Mouse (Mus musculus) hindbrain, embryonic 14.5 days (tissue): ENCODE measurements around the gene Olfr694. TPM values are rescaled to one million over a fixed set of nuclear protein-coding genes. Genes with fewer than 3 reads are reported as not detected.
"Not testable (repeated sequence)": the region's sequence is repeated elsewhere in the genome, so short reads cannot be mapped to it uniquely, and the experiment has no call there.

Experiments used
- ATAC-seq: fragments of 200-750 bp; cut with Nextera tagmentation; 2 replicates; pipeline ENCODE4 v1.8.0; 2017; ENCODE audit warnings: moderate number of reproducible peaks, mild to moderate bottlenecking, moderate TSS enrichment, moderate library complexity; ENCODE audit not compliant: low FRiP score
- DNase-seq: peaks from one replicate; pipeline ENCODE4 v3.0.0-alpha.2; 2015; ENCODE audit warnings: low spot score
- H3K27ac ChIP-seq: fragments of 300-500 bp; sonication (generic); 2 replicates; pipeline ENCODE4 v1.5.1; 2014; ENCODE audit warnings: mild to moderate bottlenecking, moderate library complexity
- H3K27me3 ChIP-seq: fragments of 300-500 bp; sonication (generic); 2 replicates; pipeline ENCODE4 v1.6.1; 2014; ENCODE audit warnings: mild to moderate bottlenecking, low read length, mixed read lengths; ENCODE audit not compliant: control insufficient read depth, insufficient read depth
- H3K36me3 ChIP-seq: fragments of 300-500 bp; sonication (generic); replicated peaks from 2 replicates; pipeline ENCODE4 v1.6.1; 2014; ENCODE audit not compliant: control insufficient read depth, insufficient read depth
- H3K4me1 ChIP-seq: fragments of 300-500 bp; sonication (generic); replicated peaks from 2 replicates; pipeline ENCODE4 v1.6.1; 2014; ENCODE audit warnings: antibody characterized with exemption, low read length, mixed read lengths; ENCODE audit not compliant: control insufficient read depth, insufficient read depth
- H3K4me2 ChIP-seq: fragments of 300-500 bp; sonication (generic); replicated peaks from 2 replicates; pipeline ENCODE4 v1.6.1; 2014; ENCODE audit warnings: mild to moderate bottlenecking, moderate library complexity
- H3K4me3 ChIP-seq: fragments of 300-500 bp; sonication (generic); replicated peaks from 2 replicates; pipeline ENCODE4 v1.5.1; 2014; ENCODE audit warnings: mild to moderate bottlenecking, low read length
- H3K9ac ChIP-seq: fragments of 300-500 bp; sonication (generic); 2 replicates; pipeline ENCODE4 v1.6.1; 2014
- H3K9me3 ChIP-seq: fragments of 300-500 bp; sonication (generic); 2 replicates; pipeline ENCODE4 v1.6.1; 2016; ENCODE audit warnings: low read length; ENCODE audit not compliant: control insufficient read depth
- WGBS: fragments of 180-500 bp; shearing (Covaris S2); extraction: QIAGEN DNeasy Blood & Tissue Kit; methylation state at CpG from one replicate; pipeline ENCODE4 v1.1.7; 2014; 5-methylcytosine and 5-hydroxymethylcytosine counted together
- polyA plus RNA-seq: library from polyadenylated mRNA; unstranded; fragments of >200 nt; fragmentation: Nextera tagmentation; extraction: Ambion mirVana; gene quantifications from 2 replicates; pipeline ENCODE4 v1.2.1, GENCODE M21; 2014

The Olfr694 gene
- not detected in 2 replicates for polyA plus RNA-seq

DNA sequence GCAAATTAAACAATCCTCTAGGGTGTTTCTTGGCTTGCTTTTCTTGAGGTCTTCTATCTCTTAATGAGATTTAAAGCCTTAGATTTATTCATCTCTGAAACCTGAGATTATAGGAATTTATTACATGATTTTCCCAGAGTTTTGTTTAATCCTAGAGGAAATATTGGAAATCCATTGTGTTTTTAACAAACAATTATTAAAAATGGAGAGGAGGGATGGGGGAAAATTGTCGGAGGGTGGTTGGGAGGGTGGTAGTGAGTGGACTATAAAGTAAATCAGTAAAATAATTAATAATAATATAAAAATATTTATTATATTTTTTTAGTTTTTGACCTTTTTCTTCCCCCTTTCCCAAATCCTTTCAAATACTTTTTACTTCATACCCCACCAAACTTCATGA lies at the start of gene Olfr694:
Gene Olfr694, minus strand, starts transcription at position 101 of the 400 bp plus-strand sequence.
- Histone ChIP-seq H3K4me2 (no peak within 1 kb of the TSS), H3K27me3 (no peaks in the 10 kb centered on the region), H3K4me1 (no peaks in the 10 kb centered on the region), H3K36me3 (no peaks in the 10 kb centered on the region), H3K4me3 (no peak within 1 kb of the TSS), H3K9ac (no peak within 1 kb of the TSS), H3K27ac (no peak within 1 kb of the TSS), H3K9me3 (no peaks in the 10 kb centered on the region)
- DNase-seq: no peak
- no peak for ATAC-seq
- WGBS: 98% methylated on average over 1 of the region's 1 CpGs

- no peak for ATAC-seq
- no peak overlapping the region for H3K27ac ChIP-seq
These were observed 45.4 kb upstream of the Olfr694 start for GRCm38 (mm10) chr7:106737028-106737427.

DNA sequence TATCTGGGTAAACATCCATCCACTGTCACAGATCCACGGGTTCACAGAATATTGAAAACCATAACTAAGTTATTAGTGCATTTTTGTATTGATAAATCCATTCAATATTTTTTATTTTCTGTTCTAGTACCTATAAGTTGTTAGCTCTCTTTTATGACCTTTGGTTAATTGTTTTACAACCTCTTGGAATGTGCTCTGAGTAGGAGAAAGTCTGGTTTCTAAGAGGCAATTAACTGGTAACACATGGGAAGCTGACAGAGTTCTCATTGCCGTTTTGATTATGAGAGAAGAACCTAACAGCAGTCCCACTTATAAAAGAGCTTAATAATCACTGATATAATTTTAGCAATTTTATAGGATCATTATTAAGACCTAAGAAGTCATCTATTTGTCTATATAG lies 42.1 kb upstream of the Olfr694 start:
- Histone ChIP-seq H3K4me1 (no peaks in the 10 kb centered on the region), H3K9ac (no peak overlapping the region), H3K27ac (no peak overlapping the region), H3K4me2 (no peak overlapping the region), H3K9me3 (no peaks in the 10 kb centered on the region), H3K27me3 (no peaks in the 10 kb centered on the region), H3K36me3 (no peaks in the 10 kb centered on the region), H3K4me3 (no peak overlapping the region)
- 77% methylated on average over 2 of the region's 2 CpGs for WGBS
- ATAC-seq: no peak
- DNase-seq: no peak

More at GRCm38 (mm10) chr7:106737028-106737427, 45.4 kb upstream of the Olfr694 start:
- Histone ChIP-seq H3K4me3 (no peak overlapping the region), H3K4me2 (no peak overlapping the region), H3K9me3 (no peaks in the 10 kb centered on the region), H3K9ac (no peak overlapping the region), H3K4me1 (no peaks in the 10 kb centered on the region), H3K36me3 (no peaks in the 10 kb centered on the region), H3K27me3 (no peaks in the 10 kb centered on the region)
- DNase-seq: no peak

- WGBS: 87% methylated on average over 2 of the region's 2 CpGs
- not testable (repeated sequence) for H3K36me3 ChIP-seq
These were observed 34.0 kb upstream of the Olfr694 start for GRCm38 (mm10) chr7:106725654-106726053.

DNA sequence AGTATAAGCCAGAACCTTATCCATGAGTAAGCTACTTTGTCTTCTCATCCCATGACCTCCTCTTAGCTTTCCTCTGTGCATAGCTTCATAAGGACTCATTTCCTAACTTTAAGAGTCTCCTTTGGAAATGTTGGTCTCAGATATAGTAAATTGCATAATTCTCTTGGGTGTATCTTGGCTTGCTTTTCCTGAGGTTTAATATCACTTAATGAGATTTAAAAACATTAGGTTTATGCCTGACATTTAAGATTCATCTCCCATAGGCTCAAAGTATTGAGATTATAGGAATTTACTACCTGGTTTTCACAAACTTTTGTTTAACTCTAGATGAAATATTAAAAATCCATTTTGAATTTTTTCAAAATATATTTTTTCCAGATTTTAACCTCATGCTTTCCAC lies 24.7 kb upstream of the Olfr694 start, which contains the start of gene Olfr695:
Gene Olfr695, minus strand, starts transcription at position 101 of the 400 bp plus-strand sequence.
- no peaks in the 10 kb centered on the region for H3K27me3 ChIP-seq
- H3K9ac ChIP-seq: no peak within 1 kb of the TSS
- H3K9me3 ChIP-seq: no peaks in the 10 kb centered on the region
- DNase-seq (no peak), ATAC-seq (no peak)
- no peak within 1 kb of the TSS for H3K27ac ChIP-seq
- H3K4me1 ChIP-seq: no peaks in the 10 kb centered on the region
- no peaks in the 10 kb centered on the region for H3K36me3 ChIP-seq
- no peak within 1 kb of the TSS for H3K4me2 ChIP-seq
- H3K4me3 ChIP-seq: no peak within 1 kb of the TSS

More at GRCm38 (mm10) chr7:106725654-106726053, 34.0 kb upstream of the Olfr694 start:
- not testable (repeated sequence) for H3K4me3 ChIP-seq, DNase-seq, H3K4me2 ChIP-seq, H3K27me3 ChIP-seq, H3K4me1 ChIP-seq, H3K9me3 ChIP-seq, H3K27ac ChIP-seq, ATAC-seq, H3K9ac ChIP-seq

- H3K27ac ChIP-seq: no peak overlapping the region
- DNase-seq (no peak), ATAC-seq (no peak)
- no peaks in the 10 kb centered on the region for H3K36me3 ChIP-seq
- no peak overlapping the region for H3K9ac ChIP-seq
- no peak overlapping the region for H3K4me3 ChIP-seq
- H3K9me3 ChIP-seq: no peaks in the 10 kb centered on the region
- no peaks in the 10 kb centered on the region for H3K4me1 ChIP-seq
- 90% methylated on average over 6 of the region's 6 CpGs for WGBS
- H3K4me2 ChIP-seq: no peak overlapping the region
- H3K27me3 ChIP-seq: no peaks in the 10 kb centered on the region
These were observed 19.8 kb upstream of the Olfr694 start for GRCm38 (mm10) chr7:106711463-106711862.

DNA sequence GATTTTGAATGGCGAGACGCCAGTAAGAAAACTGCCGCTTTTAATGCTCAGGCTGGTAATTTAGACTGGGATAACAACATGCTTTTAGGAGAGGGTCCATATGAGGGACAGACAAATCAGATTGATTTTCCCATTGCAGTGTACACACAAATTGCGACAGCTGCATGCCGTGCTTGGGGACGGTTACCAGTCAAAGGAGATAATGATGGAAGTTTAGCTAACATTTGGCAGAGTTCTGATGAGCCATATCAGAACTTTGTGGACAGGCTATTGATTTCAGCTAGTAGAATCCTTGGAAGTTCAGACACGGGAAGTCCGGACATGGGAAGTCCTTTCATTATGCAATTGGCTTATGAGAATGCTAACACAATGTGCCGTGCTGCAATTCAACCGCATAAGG lies 16.1 kb upstream of the Olfr694 start:
- H3K27me3 ChIP-seq, ATAC-seq, H3K4me1 ChIP-seq, H3K36me3 ChIP-seq, H3K4me2 ChIP-seq, DNase-seq, H3K27ac ChIP-seq, H3K9ac ChIP-seq, H3K4me3 ChIP-seq, H3K9me3 ChIP-seq: not testable (repeated sequence)
- 85% methylated on average over 10 of the region's 10 CpGs for WGBS

GRCm38 (mm10) chr7:106696891-106697290 lies 5.3 kb upstream of the Olfr694 start:
- H3K4me3 ChIP-seq: no peak overlapping the region
- H3K9ac ChIP-seq: no peak overlapping the region
- no peak for DNase-seq

GRCm38 (mm10) chr7:106692976-106693375 lies 1.4 kb upstream of the Olfr694 start:
- DNase-seq (no peak), ATAC-seq (no peak)
- no peaks in the 10 kb centered on the region for H3K27me3 ChIP-seq
- H3K9me3 ChIP-seq: no peaks in the 10 kb centered on the region
- WGBS: 89% methylated on average over 3 of the region's 3 CpGs
- H3K36me3 ChIP-seq: no peaks in the 10 kb centered on the region
- no peak overlapping the region for H3K4me3 ChIP-seq
- H3K27ac ChIP-seq: no peak overlapping the region
- H3K4me1 ChIP-seq: no peaks in the 10 kb centered on the region
- no peak overlapping the region for H3K9ac ChIP-seq
- H3K4me2 ChIP-seq: no peak overlapping the region

More at GRCm38 (mm10) chr7:106696891-106697290, 5.3 kb upstream of the Olfr694 start:
- H3K27ac ChIP-seq: no peak overlapping the region
- no peaks in the 10 kb centered on the region for H3K36me3 ChIP-seq
- no peak for ATAC-seq
- 80% methylated on average over 1 of the region's 1 CpGs for WGBS
- no peaks in the 10 kb centered on the region for H3K9me3 ChIP-seq
- H3K4me1 ChIP-seq: no peaks in the 10 kb centered on the region
- H3K4me2 ChIP-seq: no peak overlapping the region
- H3K27me3 ChIP-seq: no peaks in the 10 kb centered on the region

GRCm38 (mm10) chr7:106685382-106685781 lies 6.2 kb downstream of the Olfr694 start:
- no peaks in the 10 kb centered on the region for H3K4me1 ChIP-seq
- no peaks in the 10 kb centered on the region for H3K9me3 ChIP-seq
- DNase-seq (no peak), ATAC-seq (no peak)
- H3K4me2 ChIP-seq: no peak overlapping the region
- H3K4me3 ChIP-seq: no peak overlapping the region
- 94% methylated on average over 2 of the region's 2 CpGs for WGBS
- H3K9ac ChIP-seq: no peak overlapping the region
- H3K27ac ChIP-seq: no peak overlapping the region
- H3K27me3 ChIP-seq: no peaks in the 10 kb centered on the region
- H3K36me3 ChIP-seq: no peaks in the 10 kb centered on the region
